Mouse (Mus musculus) left cerebral cortex, postnatal 14 days (tissue): ENCODE data around the gene Nt5c3b. TPM values are rescaled to one million over a fixed set of nuclear protein-coding genes. Genes with fewer than 3 reads are reported as not detected.
A peak's percentile ranks its signal among the peaks of the same experiment; 100 is the strongest.

Source experiments
- DNase-seq, 2 experiments: peaks; one replicate each; pipeline ENCODE4 v3.0.0; 2021 to 2022; ENCODE audit warnings: low spot score in 2 of 2, mixed read lengths in 1 of 2
- intact Hi-C: fragments of 180-260 bp; cut with DNase I; formaldehyde crosslinking; loops from one replicate; pipeline ENCODE4 v1.15.1; 2025
- microRNA-seq, 2 experiments: library from miRNA; unstranded; fragments of <30 nt; microRNA quantifications; one replicate each; pipeline ENCODE4 v1.2.0; 2022
- total RNA-seq, 2 experiments: library from RNA; stranded (reverse); gene quantifications; 2 replicates each; pipeline ENCODE4 v1.2.3; 2021

Gene Nt5c3b
- total RNA-seq, 2 experiments from 2014 or later, result 62.9 to 63.1 TPM

DNA sequence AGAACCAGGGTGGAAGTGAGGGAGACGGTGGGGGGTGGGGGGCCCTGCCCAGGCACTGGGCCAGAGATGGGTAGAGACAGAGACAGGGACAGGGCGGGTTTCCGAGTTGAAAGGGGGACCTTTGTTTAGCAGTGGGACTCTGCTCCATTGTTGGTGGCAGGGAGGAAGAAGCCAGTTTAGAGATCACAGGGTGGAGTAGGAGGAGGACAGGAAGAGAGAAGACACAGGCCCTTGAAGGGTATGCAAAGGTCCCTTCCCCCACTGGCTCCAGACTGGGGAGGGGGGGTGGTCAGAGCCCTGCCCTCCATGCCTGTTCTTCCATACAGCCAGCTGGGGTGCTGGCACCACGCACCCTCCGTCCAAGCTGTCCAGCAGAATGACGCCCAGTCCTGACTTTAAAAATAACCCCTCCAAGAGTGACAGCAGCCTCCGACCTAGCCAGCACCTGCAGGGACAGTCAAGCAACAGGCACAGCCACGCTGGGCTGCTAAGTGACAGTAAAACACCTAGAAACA, 51.6 kb downstream of the Nt5c3b start:
- no peak for DNase-seq
- intact Hi-C loops, result no loop called here

DNA sequence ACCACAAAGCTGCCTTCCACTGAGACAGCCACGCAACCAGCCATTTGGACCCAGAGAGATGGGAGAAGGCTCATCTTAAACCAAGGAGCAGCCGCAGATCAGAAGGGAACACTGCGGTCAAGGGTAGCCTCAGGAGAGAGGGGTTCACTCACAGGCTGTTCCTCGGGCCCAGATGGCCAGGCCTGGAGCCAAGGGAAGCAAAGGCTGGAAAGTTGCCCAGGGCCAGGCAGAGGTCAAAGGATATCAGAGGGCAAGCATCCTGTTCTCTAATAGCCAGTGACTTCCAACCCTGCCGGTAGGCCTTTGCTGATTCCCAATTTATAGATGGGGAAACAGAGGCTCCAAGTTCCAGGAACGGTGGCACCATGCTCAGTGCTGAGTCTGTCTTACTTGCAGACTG, 53.0 kb downstream of the Nt5c3b start:
- intact Hi-C loops, result no loop called here
- no peak for DNase-seq

- intact Hi-C loops, result no loop called here
- DNase-seq, result peak; percentile 52 to 65
Observed at GRCm38 (mm10) chr11:100387589-100388375, 53.8 kb downstream of the Nt5c3b start.

DNA sequence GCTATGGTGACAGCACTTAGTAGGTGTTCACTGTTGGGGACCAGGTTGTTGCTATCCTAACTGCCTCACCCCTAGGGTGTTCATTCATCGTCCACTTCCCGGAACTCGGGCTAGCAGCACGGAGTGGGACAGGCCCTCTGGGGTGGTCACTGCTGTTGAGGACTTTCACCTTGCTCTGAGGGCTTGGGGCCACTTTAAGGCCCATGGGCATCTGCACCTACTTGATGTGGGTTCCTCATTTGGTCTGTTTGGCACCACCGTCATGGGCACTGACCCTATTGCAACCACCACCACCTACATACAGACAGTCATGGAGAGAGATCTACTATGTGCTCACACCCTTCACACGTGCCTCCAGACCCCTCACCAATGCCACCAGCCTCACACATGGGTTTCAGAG, 54.5 kb downstream of the Nt5c3b start:
- intact Hi-C loops, result no loop called here
- DNase-seq, result no peak

GRCm38 (mm10) chr11:100386586-100386985, 55.0 kb downstream of the Nt5c3b start:
- no peak for DNase-seq
- intact Hi-C loops, result no loop called here

GRCm38 (mm10) chr11:100385016-100385415, 56.6 kb downstream of the Nt5c3b start:
- intact Hi-C loops, result no loop called here

GRCm38 (mm10) chr11:100382682-100383081, 58.9 kb downstream of the Nt5c3b start:
- DNase-seq, result no peak
- intact Hi-C loops, result no loop called here

More at GRCm38 (mm10) chr11:100385016-100385415, 56.6 kb downstream of the Nt5c3b start:
- no peak for DNase-seq

GRCm38 (mm10) chr11:100379311-100379710, 62.3 kb downstream of the Nt5c3b start:
- DNase-seq, result no peak
- intact Hi-C loops, result no loop called here

DNA sequence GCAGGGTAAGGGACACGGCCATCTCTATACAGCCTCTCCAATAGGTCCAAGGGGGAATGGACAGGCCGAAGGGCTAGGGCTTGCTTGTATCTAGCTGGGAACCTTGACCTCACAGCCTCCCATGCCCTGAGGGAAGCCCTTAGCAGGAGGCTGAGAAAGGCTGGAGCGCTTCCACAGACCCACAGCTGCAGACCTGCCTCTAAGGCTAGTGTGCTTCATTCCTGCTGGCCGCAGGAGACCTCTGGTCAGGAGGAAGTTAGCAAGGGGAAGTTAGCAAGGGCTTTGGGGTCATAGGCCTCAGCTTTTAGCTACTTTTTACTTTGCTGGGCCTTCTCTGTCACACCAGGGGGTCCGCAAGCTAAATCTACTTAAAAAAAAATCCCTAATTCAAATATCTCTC, 63.2 kb downstream of the Nt5c3b start:
- DNase-seq, result no peak
- intact Hi-C loops, result no loop called here

GRCm38 (mm10) chr11:100377989-100378388, 63.6 kb downstream of the Nt5c3b start:
- no peak for DNase-seq
- intact Hi-C loops, result no loop called here

DNA sequence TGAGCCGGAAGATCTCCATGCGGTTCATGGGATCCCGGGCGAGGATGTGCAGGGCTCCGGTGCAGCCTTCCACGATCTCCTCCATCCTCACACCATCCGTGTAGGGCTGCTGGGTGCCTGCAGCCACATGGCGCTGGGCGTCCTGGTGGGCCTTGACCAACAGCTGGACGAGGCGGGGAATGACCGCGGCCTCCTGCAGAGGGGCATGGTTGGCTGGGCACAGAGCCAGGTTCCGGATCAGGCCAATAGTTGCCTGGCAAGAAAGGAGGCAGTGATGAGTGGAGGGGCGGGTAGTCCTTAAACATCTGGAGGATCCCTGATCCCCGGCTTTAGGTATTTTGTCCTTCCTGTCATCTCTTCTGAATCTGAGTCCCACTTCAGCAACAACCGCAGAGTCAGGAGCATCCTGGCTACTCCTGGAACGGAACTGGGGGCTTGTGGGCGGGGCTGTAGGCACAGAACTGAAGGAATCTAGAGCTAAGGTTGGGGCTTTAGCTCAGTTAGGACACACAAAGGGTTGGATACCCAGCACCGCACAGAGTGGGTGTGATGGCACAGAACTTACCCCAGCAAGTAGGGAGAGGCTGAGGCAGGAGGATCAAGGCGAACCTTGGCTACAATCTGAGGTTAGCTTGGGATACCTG, 64.7 kb downstream of the Nt5c3b start:
- intact Hi-C loops, result no loop called here

DNA sequence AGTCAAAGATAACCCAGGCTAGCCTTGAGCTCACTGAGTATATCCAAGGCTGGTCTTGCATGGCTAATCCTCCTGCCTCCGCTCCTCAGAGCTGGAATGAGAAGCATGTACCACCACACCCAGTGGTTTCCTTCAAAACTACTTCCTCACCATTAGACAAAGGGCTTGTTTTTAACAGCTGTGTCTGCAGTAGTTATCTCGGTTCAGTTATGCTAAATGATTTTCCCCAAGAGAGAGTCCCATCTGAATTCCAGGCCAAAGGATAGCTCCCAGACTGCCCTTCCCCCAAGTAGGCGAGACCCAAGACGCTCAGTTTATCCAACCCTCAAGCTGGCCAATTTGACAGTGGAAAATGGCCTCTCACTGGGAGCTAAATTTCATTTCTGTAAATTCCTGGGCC, 65.6 kb downstream of the Nt5c3b start:
- intact Hi-C loops, result no loop called here
- DNase-seq, result no peak

More for the DNA sequence above, 64.7 kb downstream of the Nt5c3b start:
- DNase-seq, result no peak

- DNase-seq, result no peak
- intact Hi-C loops, result no loop called here
Observed at GRCm38 (mm10) chr11:100375127-100375526, 66.5 kb downstream of the Nt5c3b start.

Small RNA genes lying within 50 kb of the gene (microRNA-seq; reads per million reads assigned to microRNA genes)
- gene Gm27374 (0 reads per million in 2 experiments), gene Mir7116 (0 to 0.34 reads per million in 2 experiments)

Other genes starting within 250 kb of the Nt5c3b start
- 1 to 10 TPM; 2.6 to 2.7 TPM for gene Krt9, start 248.6 kb downstream of the Nt5c3b start, total RNA-seq
- gene Krt14, start 234.3 kb downstream of the Nt5c3b start, total RNA-seq, result not detected
- gene Krt16, start 192.9 kb downstream of the Nt5c3b start, total RNA-seq, result not detected
- not detected for gene Krt17, start 180.8 kb downstream of the Nt5c3b start, total RNA-seq
- gene Krt42, start 171.9 kb downstream of the Nt5c3b start, total RNA-seq, result not detected
- 100 to 1,000 TPM; 803 to 821 TPM for gene Eif1, start 121.9 kb downstream of the Nt5c3b start, total RNA-seq
- gene Gast, start 107.4 kb downstream of the Nt5c3b start, total RNA-seq, result not detected
- 100 to 1,000 TPM in 1 of 2 experiments, 10 to 100 TPM in 1; 94.6 to 151 TPM for gene Hap1, start 85.7 kb downstream of the Nt5c3b start, total RNA-seq
- gene Jup, start 44.0 kb downstream of the Nt5c3b start, total RNA-seq, result 10 to 100 TPM; 38.1 to 49.8 TPM
- 1 to 10 TPM; 5.7 to 5.8 TPM for gene P3h4, start 27.0 kb downstream of the Nt5c3b start, total RNA-seq
- 10 to 100 TPM; 10.0 to 12.2 TPM for gene Fkbp10, start 26.1 kb downstream of the Nt5c3b start, total RNA-seq
- gene Klhl10, start 109 bp upstream of the Nt5c3b start, total RNA-seq, result 1 to 10 TPM; 1.4 to 2.2 TPM
- 10 to 100 TPM; 81.8 to 82.1 TPM for gene Klhl11, start 30.9 kb upstream of the Nt5c3b start, total RNA-seq
- 100 to 1,000 TPM; 116 to 121 TPM for gene Acly, start 86.2 kb upstream of the Nt5c3b start, total RNA-seq
- gene Ttc25, start 103.8 kb upstream of the Nt5c3b start, total RNA-seq, result under 1 TPM; 0.40 to 0.51 TPM
- 100 to 1,000 TPM; 158 to 245 TPM for gene Cnp, start 133.1 kb upstream of the Nt5c3b start, total RNA-seq
- 10 to 100 TPM; 23.9 to 25.4 TPM for gene Nkiras2, start 177.4 kb upstream of the Nt5c3b start, total RNA-seq
- 100 to 1,000 TPM; 239 to 244 TPM for gene Dnajc7, start 178.4 kb upstream of the Nt5c3b start, total RNA-seq